Comparison of ENCODE assay signal across 27 mouse cellular contexts in genomic region chr9:90216259-90217001, GRCm38 (mm10). TPM values are rescaled to one million over a fixed set of nuclear protein-coding genes. Genes with fewer than 3 reads are reported as not detected.
A peak's percentile ranks its signal among the peaks of the same experiment; 100 is the strongest.
DNase-seq lines count a peak whose midpoint lies in the region; ATAC-seq and TF ChIP-seq lines count a peak whose summit lies in the region.
"Had no signal": no experiment of that assay in that cellular context is flagged by ENCODE, and none has a peak within 500 bp of the region (broad histone marks: within the 10 kb centered on the region; RNA-seq: fewer than 3 reads in every experiment).

No protein-coding gene starts in this region.

- no peak overlapping the region for H3K9ac ChIP-seq in heart, embryonic 12.5 days
- H3K9ac ChIP-seq in ES-E14 (ENCODE audit: insufficient read depth, low read depth, low read length, poor library complexity, severe bottlenecking) = no peak overlapping the region
- no peak overlapping the region for H3K9ac ChIP-seq in intestine, embryonic 16.5 days (ENCODE audit: low read depth, low read length)
- H3K9ac ChIP-seq: forebrain, postnatal 0 days; heart, embryonic 15.5 days; kidney, embryonic 15.5 days; limb, embryonic 13.5 days; midbrain, embryonic 12.5 days; stomach, embryonic 15.5 days had no signal

- no peak overlapping the region for H3K4me3 ChIP-seq in heart, embryonic 12.5 days
- H3K4me3 ChIP-seq in ES-E14 (ENCODE audit: insufficient read depth in 1 of 2, low read depth in 1 of 2, low read length in 2 of 2, poor library complexity in 1 of 2, severe bottlenecking in 1 of 2) = no peak overlapping the region
- H3K4me3 ChIP-seq in intestine, embryonic 16.5 days (ENCODE audit: low read length) = no peak overlapping the region
- H3K4me3 ChIP-seq: heart, embryonic 15.5 days; kidney, embryonic 15.5 days; limb, embryonic 13.5 days; midbrain, embryonic 12.5 days; stomach, embryonic 15.5 days had no signal

- H3K4me2 ChIP-seq in heart, embryonic 12.5 days = no peak overlapping the region
- H3K4me2 ChIP-seq in intestine, embryonic 16.5 days (ENCODE audit: low read depth, low read length) = no peak overlapping the region
- H3K4me2 ChIP-seq: heart, embryonic 15.5 days; kidney, embryonic 15.5 days; limb, embryonic 13.5 days; midbrain, embryonic 12.5 days; stomach, embryonic 15.5 days had no signal

- 0 out of 2 replicates have a peak overlapping the region, but pooled peaks have one; percentile 8 for H3K27ac ChIP-seq in heart, embryonic 12.5 days (ENCODE audit: poor library complexity, severe bottlenecking)
- no peak overlapping the region for H3K27ac ChIP-seq in ES-E14 (ENCODE audit: insufficient read depth, low read depth, low read length, poor library complexity, severe bottlenecking)
- H3K27ac ChIP-seq in intestine, embryonic 16.5 days (ENCODE audit: low read length) = peak overlapping the region; percentile 16; the same call in 1 of the 2 replicates
- H3K27ac ChIP-seq: heart, embryonic 15.5 days; kidney, embryonic 15.5 days; limb, embryonic 13.5 days; midbrain, embryonic 12.5 days; stomach, embryonic 15.5 days had no signal

- peaks cover 37% of the 10 kb centered on the region for H3K4me1 ChIP-seq in heart, embryonic 12.5 days (replicated peaks)
- H3K4me1 ChIP-seq in ES-E14 (ENCODE audit: control insufficient read depth in 2 of 2, insufficient read depth in 2 of 2, low read length in 2 of 2, poor library complexity in 1 of 2) = peaks cover 0 to 13% of the 10 kb centered on the region in 2 experiments; a peak in 1 of 4 replicates
- H3K4me1 ChIP-seq in intestine, embryonic 16.5 days (ENCODE audit: control insufficient read depth, insufficient read depth, low read length) = no peaks in the 10 kb centered on the region
- H3K4me1 ChIP-seq: kidney, embryonic 15.5 days; limb, embryonic 13.5 days; midbrain, embryonic 12.5 days; stomach, embryonic 15.5 days had no signal

- no peaks in the 10 kb centered on the region for H3K9me3 ChIP-seq in heart, embryonic 12.5 days (replicated peaks)
- no peaks in the 10 kb centered on the region for H3K9me3 ChIP-seq in ES-E14 (ENCODE audit: control insufficient read depth, insufficient read depth, low read depth, low read length)
- no peaks in the 10 kb centered on the region for H3K9me3 ChIP-seq in intestine, embryonic 16.5 days (ENCODE audit: control insufficient read depth, low read length)
- H3K9me3 ChIP-seq: heart, embryonic 15.5 days; kidney, embryonic 15.5 days; limb, embryonic 13.5 days; midbrain, embryonic 12.5 days; stomach, embryonic 15.5 days had no signal

- DNase-seq in heart, postnatal 14 days = no peak
- DNase-seq in 3T3-L1 (ENCODE audit: low read depth, low spot score) = peak; percentile 51
- no peak for DNase-seq in ES-E14 (ENCODE audit: low read depth, low spot score)
- no peak for DNase-seq in ovary, adult 18-20 months (ENCODE audit: low spot score)
- no peak for DNase-seq in cerebellum, adult 11 months
- DNase-seq: cerebellum, adult 18-20 months; cerebellum, postnatal 14 days; forebrain, postnatal 0 days; heart, postnatal 4 days; kidney, adult 11 months; kidney, postnatal 36 days; layer of hippocampus, postnatal 36 days; lung, adult 2 months; lung, postnatal 14 days; right cerebral cortex, postnatal 4 days; thymus, adult 18-20 months; thymus, postnatal 36 days had no signal

- H3K27me3 ChIP-seq in heart, embryonic 12.5 days (replicated peaks) = no peaks in the 10 kb centered on the region
- H3K27me3 ChIP-seq in intestine, embryonic 16.5 days (replicated peaks; ENCODE audit: control insufficient read depth, insufficient read depth, low read length) = no peaks in the 10 kb centered on the region
- H3K27me3 ChIP-seq: heart, embryonic 15.5 days; kidney, embryonic 15.5 days; limb, embryonic 13.5 days; midbrain, embryonic 12.5 days; stomach, embryonic 15.5 days had no signal

- ATAC-seq in heart, embryonic 12.5 days (ENCODE audit: insufficient number of reproducible peaks, low FRiP score) = 0 out of 2 replicates have a peak, but pooled peaks have one; percentile 37
- peak; percentile 68 for ATAC-seq in intestine, embryonic 16.5 days
- ATAC-seq: forebrain, postnatal 0 days; hindbrain, embryonic 16.5 days had no signal

- in situ Hi-C loops in ES-E14 (cut with MboI; ENCODE audit: low sequenced_read_pairs in 2 of 2, unreplicated experiment in 2 of 2) = loop anchor here in 1 of 2 experiments (25.0 kb wide), 1 partner anchor 221 kb away; no protein-coding TSS in a partner anchor

- intact Hi-C loops in heart, postnatal 14 days (cut with DNase I) = no loop called here

- 63% methylated on average over 11 of the region's 11 CpGs for WGBS in heart, embryonic 12.5 days
- 80% methylated on average over 11 of the region's 11 CpGs for WGBS in intestine, embryonic 16.5 days

- peaks cover 32% of the 10 kb centered on the region for H3K36me3 ChIP-seq in heart, embryonic 12.5 days
- peaks cover 3% of the 10 kb centered on the region; the same call in 1 of the 2 replicates for H3K36me3 ChIP-seq in ES-E14 (ENCODE audit: control insufficient read depth, insufficient read depth, low read length, poor library complexity, severe bottlenecking)
- H3K36me3 ChIP-seq in intestine, embryonic 16.5 days (ENCODE audit: control insufficient read depth, insufficient read depth, low read length) = peaks cover 4% of the 10 kb centered on the region; the same call in 1 of the 2 replicates

TF ChIP-seq in ES-E14, 5 proteins besides CTCF, POLR2A, EP300 and RAD21:
- TF ChIP-seq HCFC1 (IDR thresholded peaks at IDR 0.05; ENCODE audit: borderline replicate concordance, insufficient read depth, low read length) (no peak), MAFK (IDR thresholded peaks at IDR 0.05; ENCODE audit: insufficient read depth, low read depth, low read length) (peak; percentile 72; the same call in 1 of the 2 replicates)

RNA-seq across cellular contexts. Expression of gene Adamts7, which starts 53.6 kb away (rescaled TPM):
- 7.9 and 8.0 TPM in 2 replicates for polyA plus RNA-seq in heart, embryonic 12.5 days (2016; fragmentation: Nextera tagmentation; extraction: Ambion mirVana)
- 10 to 100 TPM; 23.4 to 27.5 TPM for total RNA-seq in heart, postnatal 14 days (2021)
- 9.5 and 11.7 TPM in 2 replicates for total RNA-seq in ES-E14 (2012; rRNA removed)
- 11.7 TPM in 2 replicates for polyA plus RNA-seq in intestine, embryonic 16.5 days (2015; fragmentation: Nextera tagmentation; extraction: Ambion mirVana)
- total RNA-seq: megakaryocyte, adult 5-6 weeks; monocyte, adult 5-6 weeks had no signal

RNA-seq across cellular contexts. Expression of gene Tbc1d2b, which starts 54.2 kb away (rescaled TPM):
- polyA plus RNA-seq in heart, embryonic 12.5 days (2016; fragmentation: Nextera tagmentation; extraction: Ambion mirVana) = 7.8 and 7.9 TPM in 2 replicates
- 10 to 100 TPM; 14.6 to 16.7 TPM for total RNA-seq in heart, postnatal 14 days (2021)
- total RNA-seq in ES-E14 (2012; rRNA removed) = 6.8 and 10.2 TPM in 2 replicates
- polyA plus RNA-seq in intestine, embryonic 16.5 days (2015; fragmentation: Nextera tagmentation; extraction: Ambion mirVana) = 9.3 and 11.0 TPM in 2 replicates
